Mouse (Mus musculus) C3H10T1/2 (cell line): ENCODE measurements around the gene Ptpn13. TPM values are rescaled to one million over a fixed set of nuclear protein-coding genes. Genes with fewer than 3 reads are reported as not detected.

Source experiments
- polyA plus RNA-seq, 2 experiments: library from polyadenylated mRNA; unstranded; fragments of >200 nt; fragmentation: generic; extraction: Trizol; gene quantifications; one replicate each; pipeline ENCODE4 v1.2.1; 2012; ENCODE audit warnings: missing spikeins in 2 of 2

Ptpn13 gene
- 1 to 10 TPM in 1 of 2 experiments, under 1 TPM in 1; 0.48 to 5.6 TPM for polyA plus RNA-seq

GRCm38 (mm10) chr5:103424678-103425319 lies at the start of gene Ptpn13:
Ptpn13 (plus strand) TSS chr5:103425192.

GRCm38 (mm10) chr5:103629111-103629764 lies 204.2 kb downstream of the Ptpn13 start, which contains the start of gene Slc10a6:
Slc10a6 (minus strand) TSS chr5:103629403.

Other genes with a start within 250 kb of the Ptpn13 start
- under 1 TPM; 0.01 TPM for gene Mapk10, start 213.9 kb upstream of the Ptpn13 start, polyA plus RNA-seq
- under 1 TPM in 1 of 2 experiments, not detected in 1; 0.02 TPM for gene Slc10a6, start 204.2 kb downstream of the Ptpn13 start, polyA plus RNA-seq
- gene 1700016H13Rik, start 230.8 kb downstream of the Ptpn13 start, polyA plus RNA-seq: not detected